Mouse (Mus musculus): ENCODE measurements at regions not wholly inside any gene's neighbourhood (a gene's known extent, or its start where the extent isn't known, plus 50 kb on each side); places are given as distances from the start of the nearest gene placed in this dataset.

DNA sequence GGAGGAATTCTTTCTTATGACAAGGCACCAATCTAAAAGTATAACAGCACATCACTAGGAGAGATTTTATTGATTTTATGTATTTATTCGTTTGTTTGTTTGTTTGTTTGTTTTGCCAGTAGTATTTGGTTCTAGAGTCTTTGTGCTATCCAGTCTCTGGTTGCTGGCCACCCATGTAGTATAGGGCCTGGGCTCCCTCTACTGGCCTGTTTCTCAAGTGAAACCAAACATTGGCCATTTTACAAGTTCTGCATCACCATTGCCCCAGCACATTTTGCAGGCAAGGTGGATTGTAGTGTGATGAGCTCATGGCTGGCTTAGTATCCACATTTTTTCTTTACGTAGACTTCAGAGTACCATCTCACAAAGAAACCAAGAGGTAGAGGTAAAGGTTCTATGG, 376.9 kb upstream of the Luzp2 start:
- peak; percentile 11 for DNase-seq (ENCODE audit: low spot score)

- DNase-seq (ENCODE audit: low spot score): no peak
Observed at GRCm38 (mm10) chr7:54491254-54491653, 344.0 kb upstream of the Luzp2 start.

- DNase-seq (ENCODE audit: low spot score): no peak
Observed at GRCm38 (mm10) chr7:54505235-54505634, 330.1 kb upstream of the Luzp2 start.

GRCm38 (mm10) chr7:54507006-54507405, 328.3 kb upstream of the Luzp2 start:
- DNase-seq (ENCODE audit: low spot score): no peak

GRCm38 (mm10) chr7:54535693-54536092, 299.6 kb upstream of the Luzp2 start:
- DNase-seq (ENCODE audit: low spot score): no peak

DNA sequence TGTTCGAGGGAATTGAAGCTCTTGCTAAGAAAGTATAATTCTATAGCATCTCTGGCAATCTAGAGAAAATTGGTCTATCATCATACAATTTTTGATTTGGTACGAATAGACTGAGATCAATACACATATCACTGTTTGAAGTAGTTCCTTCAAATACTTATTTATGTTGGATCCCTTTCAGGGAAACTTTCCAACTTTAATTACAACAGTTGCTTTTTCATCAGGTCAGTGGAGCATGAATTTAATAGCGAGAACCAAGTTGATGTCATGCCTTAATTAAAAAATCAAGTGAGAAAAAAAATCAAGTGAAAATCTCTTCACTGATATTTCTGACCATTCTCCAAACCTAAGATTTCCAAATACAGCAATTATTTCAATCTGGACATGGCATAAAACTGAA, 277.9 kb upstream of the Luzp2 start:
- no peak for DNase-seq (ENCODE audit: low spot score)

- DNase-seq (ENCODE audit: low spot score): no peak
Observed at GRCm38 (mm10) chr7:54565569-54566179, 269.6 kb upstream of the Luzp2 start.

GRCm38 (mm10) chr7:54599776-54600175, 235.5 kb upstream of the Luzp2 start:
- DNase-seq (ENCODE audit: low spot score): no peak

- no peak for DNase-seq (ENCODE audit: low spot score)
Observed at GRCm38 (mm10) chr7:54622436-54622835, 212.9 kb upstream of the Luzp2 start.

DNA sequence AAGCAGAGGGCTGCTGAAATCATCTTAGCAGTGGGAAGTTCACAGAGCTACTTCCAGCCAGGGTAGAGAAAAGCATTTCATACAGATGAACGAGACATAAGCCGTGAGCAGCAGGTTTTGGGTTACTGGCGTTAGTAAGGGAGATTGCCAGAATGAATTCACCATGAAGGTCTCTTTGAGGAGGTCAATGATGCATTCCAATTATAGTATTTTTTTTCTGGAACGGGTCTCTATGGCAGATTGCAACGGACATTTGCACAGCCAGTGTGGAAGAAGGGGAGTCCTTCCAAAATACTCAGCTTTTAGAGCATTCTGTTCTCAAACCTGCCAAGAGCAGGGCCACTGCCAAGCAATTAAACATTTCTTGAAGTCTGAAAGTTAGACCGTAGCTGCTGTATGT, 201.4 kb upstream of the Luzp2 start:
- no peak for DNase-seq (ENCODE audit: low spot score)

DNA sequence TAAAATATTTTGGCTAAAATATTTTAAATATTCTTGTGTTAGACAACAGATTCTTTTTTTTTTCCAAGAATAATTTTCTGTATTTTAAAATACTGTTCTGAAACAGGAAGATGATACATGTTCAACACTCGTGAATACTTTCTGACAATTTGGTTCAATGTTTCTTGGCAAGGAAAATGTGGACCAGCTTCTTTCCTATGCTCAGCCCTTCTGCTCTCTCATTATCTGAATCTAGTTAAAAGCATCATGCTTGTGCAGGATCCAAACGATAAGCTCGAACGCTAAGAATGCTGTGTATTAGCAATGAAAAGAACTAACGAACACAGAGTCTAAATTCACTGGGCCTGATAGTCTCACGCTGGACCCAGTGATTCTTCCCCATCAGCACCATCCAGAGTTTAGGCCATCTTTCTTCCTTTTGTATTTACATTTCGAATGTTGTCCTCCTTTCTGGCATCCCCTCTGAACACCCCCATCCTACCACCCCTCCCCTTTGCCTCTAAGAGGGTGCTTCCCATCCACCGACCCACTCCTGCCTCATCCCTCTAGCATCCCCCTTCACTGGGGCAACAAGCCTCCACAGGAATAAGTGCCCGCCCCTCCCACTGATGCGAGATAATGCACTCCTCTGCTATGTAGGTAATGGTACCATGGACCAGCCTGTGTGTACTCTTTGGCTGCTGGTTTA, 200.8 kb upstream of the Luzp2 start:
- no peak for DNase-seq (ENCODE audit: low spot score)

GRCm38 (mm10) chr7:54645314-54645713, 190.0 kb upstream of the Luzp2 start:
- no peak for DNase-seq (ENCODE audit: low spot score)

- no peak for DNase-seq (ENCODE audit: low spot score)
Observed at GRCm38 (mm10) chr7:54649025-54649424, 186.3 kb upstream of the Luzp2 start.
